Mouse (Mus musculus) liver, postnatal 0 days (tissue): ENCODE measurements around the gene Vmn1r85.

Source experiments
- CTCF ChIP-seq: sonication (generic); IDR thresholded peaks from 2 replicates; pipeline ENCODE4 v1.5.1; 2016; ENCODE audit warnings: antibody characterized with exemption, low read depth
- EP300 ChIP-seq: IDR thresholded peaks from 2 replicates; pipeline ENCODE4 v1.6.1; 2016; ENCODE audit warnings: antibody characterized with exemption, low read depth, mild to moderate bottlenecking

GRCm38 (mm10) chr7:13034148-13034977, 60.6 kb downstream of the Vmn1r85 start, which contains the start of gene Chmp2a:
- TF ChIP-seq CTCF (no peak), EP300 (no peak)
